Mouse (Mus musculus): ENCODE measurements around the gene Klhl2. TPM values are rescaled to one million over a fixed set of nuclear protein-coding genes. Genes with fewer than 3 reads are reported as not detected.

Gene Klhl2
- polyA plus RNA-seq, 1 experiment, result 25.9 TPM

DNA sequence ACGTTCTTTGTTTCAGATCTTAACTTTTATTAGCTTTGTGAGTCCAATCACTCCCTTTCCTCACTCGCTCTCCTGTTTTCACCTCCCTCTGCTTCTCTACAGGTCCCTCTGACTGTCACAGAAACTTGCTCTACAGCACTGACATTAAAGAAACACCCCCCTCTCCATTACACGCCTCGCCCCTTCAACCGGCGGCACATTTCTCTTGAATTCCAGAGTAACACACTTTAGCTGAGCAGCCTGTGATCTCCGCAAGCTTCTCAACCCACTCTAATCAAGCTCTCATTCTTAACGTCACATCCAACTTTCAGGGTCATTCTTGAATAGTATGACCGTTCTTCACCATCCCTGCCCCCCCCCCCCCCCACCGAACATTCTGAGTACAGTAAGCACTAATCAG is 52.1 kb downstream of the Klhl2 start:
- Histone ChIP-seq H3K9ac (ENCODE audit: low read depth, poor library complexity, severe bottlenecking) (no peak overlapping the region), H3K27me3 (ENCODE audit: control insufficient read depth, insufficient read depth, low read length, poor library complexity, severe bottlenecking) (no peaks in the 10 kb centered on the region), H3K27ac (ENCODE audit: insufficient read depth, low read length) (no peak overlapping the region), H3K4me1 (ENCODE audit: control insufficient read depth, insufficient read depth, low read length) (no peaks in the 10 kb centered on the region), H3K9me3 (replicated peaks; ENCODE audit: control insufficient read depth, insufficient read depth, low read length, poor library complexity, severe bottlenecking) (no peaks in the 10 kb centered on the region), H3K4me3 (ENCODE audit: low read depth, low read length) (no peak overlapping the region), H3K36me3 (ENCODE audit: control insufficient read depth, insufficient read depth, low read length, poor library complexity, severe bottlenecking) (no peaks in the 10 kb centered on the region)
- TF ChIP-seq CTCF (IDR thresholded peaks at IDR 0.05; ENCODE audit: low read depth, low read length) (no peak), EP300 (IDR thresholded peaks at IDR 0.05; ENCODE audit: insufficient read depth, low read depth, low read length) (no peak), POLR2A (IDR thresholded peaks at IDR 0.05; ENCODE audit: insufficient read depth, low read length) (no peak)

- no peaks in the 10 kb centered on the region for H3K9me3 ChIP-seq (replicated peaks; ENCODE audit: control insufficient read depth, insufficient read depth, low read length, poor library complexity, severe bottlenecking)
- TF ChIP-seq CTCF (IDR thresholded peaks at IDR 0.05; ENCODE audit: low read depth, low read length) (no peak), EP300 (IDR thresholded peaks at IDR 0.05; ENCODE audit: insufficient read depth, low read depth, low read length) (no peak), POLR2A (IDR thresholded peaks at IDR 0.05; ENCODE audit: insufficient read depth, low read length) (no peak)
- H3K4me1 ChIP-seq (ENCODE audit: control insufficient read depth, insufficient read depth, low read length), result peaks cover 2% of the 10 kb centered on the region
- H3K27ac ChIP-seq (ENCODE audit: insufficient read depth, low read length), result no peak overlapping the region
- H3K4me3 ChIP-seq (ENCODE audit: low read depth, low read length), result no peak overlapping the region
- no peak overlapping the region for H3K9ac ChIP-seq (ENCODE audit: low read depth, poor library complexity, severe bottlenecking)
- H3K27me3 ChIP-seq (ENCODE audit: control insufficient read depth, insufficient read depth, low read length, poor library complexity, severe bottlenecking), result no peaks in the 10 kb centered on the region
- no peaks in the 10 kb centered on the region for H3K36me3 ChIP-seq (ENCODE audit: control insufficient read depth, insufficient read depth, low read length, poor library complexity, severe bottlenecking)
These were observed 58.5 kb downstream of the Klhl2 start for GRCm38 (mm10) chr8:64791250-64791881.

GRCm38 (mm10) chr8:64790418-64790817 is 59.4 kb downstream of the Klhl2 start:
- Histone ChIP-seq H3K4me3 (ENCODE audit: low read depth, low read length) (no peak overlapping the region), H3K27me3 (ENCODE audit: control insufficient read depth, insufficient read depth, low read length, poor library complexity, severe bottlenecking) (no peaks in the 10 kb centered on the region), H3K9ac (ENCODE audit: low read depth, poor library complexity, severe bottlenecking) (no peak overlapping the region), H3K27ac (ENCODE audit: insufficient read depth, low read length) (no peak overlapping the region), H3K9me3 (replicated peaks; ENCODE audit: control insufficient read depth, insufficient read depth, low read length, poor library complexity, severe bottlenecking) (no peaks in the 10 kb centered on the region), H3K4me1 (ENCODE audit: control insufficient read depth, insufficient read depth, low read length) (peaks cover 2% of the 10 kb centered on the region), H3K36me3 (ENCODE audit: control insufficient read depth, insufficient read depth, low read length, poor library complexity, severe bottlenecking) (no peaks in the 10 kb centered on the region)
- no peak for TF ChIP-seq EP300 (IDR thresholded peaks at IDR 0.05; ENCODE audit: insufficient read depth, low read depth, low read length)

DNA sequence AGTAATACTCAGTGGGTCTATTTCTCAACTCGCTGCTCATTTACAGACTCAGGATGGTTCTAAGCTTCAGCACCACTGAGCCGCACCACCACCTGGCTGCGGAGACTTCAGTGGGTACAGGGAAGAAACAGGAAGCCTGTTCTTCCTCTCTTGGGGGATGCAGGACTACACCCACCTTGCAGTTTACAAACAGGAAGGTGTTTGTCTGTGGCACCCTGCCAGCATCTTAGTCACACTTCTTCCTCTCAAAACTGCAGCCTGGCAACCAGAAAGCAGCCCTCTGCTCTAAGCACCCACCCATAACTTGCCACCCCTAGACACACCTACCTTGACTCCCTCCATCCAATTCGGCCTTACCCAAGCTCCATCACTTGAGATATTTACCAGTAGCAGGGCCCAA is 61.1 kb downstream of the Klhl2 start:
- Histone ChIP-seq H3K27ac (ENCODE audit: insufficient read depth, low read length) (no peak overlapping the region), H3K4me3 (ENCODE audit: low read depth, low read length) (no peak overlapping the region), H3K9ac (ENCODE audit: low read depth, poor library complexity, severe bottlenecking) (no peak overlapping the region), H3K36me3 (ENCODE audit: control insufficient read depth, insufficient read depth, low read length, poor library complexity, severe bottlenecking) (0 out of 2 replicates have a peak, but pooled peaks cover 2% of the 10 kb centered on the region), H3K27me3 (ENCODE audit: control insufficient read depth, insufficient read depth, low read length, poor library complexity, severe bottlenecking) (no peaks in the 10 kb centered on the region), H3K9me3 (replicated peaks; ENCODE audit: control insufficient read depth, insufficient read depth, low read length, poor library complexity, severe bottlenecking) (no peaks in the 10 kb centered on the region), H3K4me1 (ENCODE audit: control insufficient read depth, insufficient read depth, low read length) (peaks cover 2% of the 10 kb centered on the region)
- TF ChIP-seq EP300 (IDR thresholded peaks at IDR 0.05; ENCODE audit: insufficient read depth, low read depth, low read length) (no peak), CTCF (IDR thresholded peaks at IDR 0.05; ENCODE audit: low read depth, low read length) (no peak), POLR2A (IDR thresholded peaks at IDR 0.05; ENCODE audit: insufficient read depth, low read length) (no peak)

DNA sequence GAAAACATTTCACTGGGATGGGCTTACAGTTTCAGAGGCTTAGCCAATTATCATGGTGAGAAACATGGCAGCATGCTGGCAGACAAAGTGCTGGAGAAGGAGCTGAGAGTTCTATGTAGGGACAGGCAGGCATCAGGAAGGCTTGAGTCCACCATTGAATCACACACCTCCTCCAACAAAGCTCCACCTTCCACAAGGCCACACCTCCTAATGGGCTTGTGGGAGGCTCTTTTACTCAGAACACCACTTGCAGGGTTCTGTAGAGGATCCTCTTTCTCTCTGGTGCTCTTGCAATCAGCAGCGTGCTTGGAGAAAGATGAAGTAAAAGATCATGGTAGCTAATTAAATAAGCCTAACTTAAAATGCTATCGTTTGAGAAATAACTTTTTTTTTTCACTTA is 63.0 kb downstream of the Klhl2 start:
- Histone ChIP-seq H3K4me3 (ENCODE audit: low read depth, low read length) (no peak overlapping the region), H3K36me3 (ENCODE audit: control insufficient read depth, insufficient read depth, low read length, poor library complexity, severe bottlenecking) (0 out of 2 replicates have a peak, but pooled peaks cover 2% of the 10 kb centered on the region)

GRCm38 (mm10) chr8:64784235-64784634 is 65.6 kb downstream of the Klhl2 start:
- H3K27me3 ChIP-seq (ENCODE audit: control insufficient read depth, insufficient read depth, low read length, poor library complexity, severe bottlenecking), result no peaks in the 10 kb centered on the region
- no peaks in the 10 kb centered on the region for H3K9me3 ChIP-seq (replicated peaks; ENCODE audit: control insufficient read depth, insufficient read depth, low read length, poor library complexity, severe bottlenecking)
- no peak overlapping the region for H3K4me3 ChIP-seq (ENCODE audit: low read depth, low read length)
- TF ChIP-seq CTCF (IDR thresholded peaks at IDR 0.05; ENCODE audit: low read depth, low read length), result no peak
- no peak for TF ChIP-seq EP300 (IDR thresholded peaks at IDR 0.05; ENCODE audit: insufficient read depth, low read depth, low read length)
- no peak for TF ChIP-seq POLR2A (IDR thresholded peaks at IDR 0.05; ENCODE audit: insufficient read depth, low read length)
- H3K9ac ChIP-seq (ENCODE audit: low read depth, poor library complexity, severe bottlenecking), result no peak overlapping the region
- no peaks in the 10 kb centered on the region for H3K4me1 ChIP-seq (ENCODE audit: control insufficient read depth, insufficient read depth, low read length)
- 0 out of 2 replicates have a peak, but pooled peaks cover 2% of the 10 kb centered on the region for H3K36me3 ChIP-seq (ENCODE audit: control insufficient read depth, insufficient read depth, low read length, poor library complexity, severe bottlenecking)
- no peak overlapping the region for H3K27ac ChIP-seq (ENCODE audit: insufficient read depth, low read length)

More for the DNA sequence above, 63.0 kb downstream of the Klhl2 start:
- Histone ChIP-seq H3K9ac (ENCODE audit: low read depth, poor library complexity, severe bottlenecking) (no peak overlapping the region), H3K4me1 (ENCODE audit: control insufficient read depth, insufficient read depth, low read length) (no peaks in the 10 kb centered on the region), H3K27ac (ENCODE audit: insufficient read depth, low read length) (no peak overlapping the region), H3K9me3 (replicated peaks; ENCODE audit: control insufficient read depth, insufficient read depth, low read length, poor library complexity, severe bottlenecking) (no peaks in the 10 kb centered on the region), H3K27me3 (ENCODE audit: control insufficient read depth, insufficient read depth, low read length, poor library complexity, severe bottlenecking) (no peaks in the 10 kb centered on the region)
- no peak for TF ChIP-seq CTCF (IDR thresholded peaks at IDR 0.05; ENCODE audit: low read depth, low read length)

Measured in ES-Bruce4 (cell line).